Mouse (Mus musculus) intestine, embryonic 16.5 days (tissue): Measurements from ENCODE around the gene Slc38a10. TPM values are rescaled to one million over a fixed set of nuclear protein-coding genes. Genes with fewer than 3 reads are reported as not detected.

Experiments used
- ATAC-seq: fragments of 200-750 bp; cut with Nextera tagmentation; 2 replicates; pipeline ENCODE4 v1.8.0; 2017; ENCODE audit warnings: moderate TSS enrichment, moderate library complexity
- H3K27ac ChIP-seq: fragments of 300-500 bp; sonication (generic); 2 replicates; pipeline ENCODE4 v1.5.1; 2014; ENCODE audit warnings: mild to moderate bottlenecking, low read length
- H3K27me3 ChIP-seq: fragments of 300-500 bp; sonication (generic); replicated peaks from 2 replicates; pipeline ENCODE4 v1.6.1; 2014; ENCODE audit warnings: low read length, control low read depth, mixed read lengths; ENCODE audit not compliant: control insufficient read depth, insufficient read depth
- H3K36me3 ChIP-seq: fragments of 300-500 bp; sonication (generic); 2 replicates; pipeline ENCODE4 v1.6.1; 2014; ENCODE audit warnings: low read length, control low read depth; ENCODE audit not compliant: control insufficient read depth, insufficient read depth
- H3K4me1 ChIP-seq: fragments of 300-500 bp; sonication (generic); 2 replicates; pipeline ENCODE4 v1.6.1; 2014; ENCODE audit warnings: low read length, control low read depth, mixed read lengths; ENCODE audit not compliant: control insufficient read depth, insufficient read depth
- H3K4me2 ChIP-seq: fragments of 300-500 bp; sonication (generic); 2 replicates; pipeline ENCODE4 v1.6.1; 2014; ENCODE audit warnings: low read depth, low read length, control low read depth
- H3K4me3 ChIP-seq: fragments of 300-500 bp; sonication (generic); 2 replicates; pipeline ENCODE4 v1.5.1; 2014; ENCODE audit warnings: mild to moderate bottlenecking, low read length
- H3K9ac ChIP-seq: fragments of 300-500 bp; sonication (generic); 2 replicates; pipeline ENCODE4 v1.6.1; 2014; ENCODE audit warnings: low read depth, low read length
- H3K9me3 ChIP-seq: fragments of 300-500 bp; sonication (generic); 2 replicates; pipeline ENCODE4 v1.6.1; 2016; ENCODE audit warnings: low read length, control low read depth; ENCODE audit not compliant: control insufficient read depth
- WGBS: fragments of 180-500 bp; shearing (Covaris S2); extraction: QIAGEN DNeasy Blood & Tissue Kit; methylation state at CpG from one replicate; pipeline ENCODE4 v1.1.7; 2014; 5-methylcytosine and 5-hydroxymethylcytosine counted together
- polyA plus RNA-seq: library from polyadenylated mRNA; unstranded; fragments of >200 nt; fragmentation: Nextera tagmentation; extraction: Ambion mirVana; gene quantifications from 2 replicates; pipeline ENCODE4 v1.2.1, GENCODE M21; 2015

Slc38a10 gene
- polyA plus RNA-seq: 84.6 and 91.4 TPM in 2 replicates

DNA sequence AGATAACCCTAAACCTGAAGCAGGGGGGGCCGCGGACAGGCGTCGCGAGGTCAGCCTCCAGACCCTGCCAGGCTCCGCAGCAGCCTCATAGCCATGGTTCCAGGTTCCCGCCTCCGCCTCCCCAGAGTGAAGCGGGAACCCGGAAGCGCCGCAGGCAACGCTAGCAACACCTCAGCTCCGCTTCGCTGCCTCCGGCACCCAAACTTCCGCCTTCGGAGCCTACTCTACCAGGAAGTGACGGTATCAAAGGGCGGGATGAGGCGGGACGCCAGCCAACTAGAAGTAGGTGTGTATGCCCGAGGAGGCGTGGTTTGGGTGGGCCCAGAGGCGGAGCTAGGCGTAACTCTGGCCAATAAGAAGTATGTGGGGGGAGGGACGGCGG, at the start of gene Slc38a10:
Gene Slc38a10, minus strand, starts transcription at position 234 of the 382 bp plus-strand sequence.
- Histone ChIP-seq H3K4me1 (peaks cover 9% of the 10 kb centered on the region), H3K4me2 (peak within 1 kb of the TSS; percentile 76)
- WGBS: under 1% methylated on average over 28 of the region's 28 CpGs

DNA sequence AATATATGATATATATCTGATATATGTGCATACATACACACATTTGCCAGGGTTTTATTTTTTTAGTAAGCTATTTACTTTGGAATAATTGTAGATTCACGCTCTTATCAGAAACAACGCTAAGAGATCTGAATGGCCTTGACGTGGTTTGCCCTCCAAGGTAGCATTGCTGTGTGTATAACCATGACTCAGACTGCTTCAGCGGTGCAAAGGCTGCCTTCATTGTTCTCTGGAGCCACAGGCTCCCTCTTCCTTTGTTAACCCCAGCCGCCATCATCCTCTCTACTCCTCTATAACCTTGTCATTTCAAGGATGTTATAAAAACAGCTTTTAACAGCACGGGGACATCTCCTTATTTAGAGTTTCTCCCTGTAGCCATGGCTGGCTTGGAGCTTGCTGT, 49.5 kb upstream of the Slc38a10 start:
- Histone ChIP-seq H3K4me1 (peaks cover 9% of the 10 kb centered on the region; the same call in 1 of the 2 replicates), H3K9me3 (no peaks in the 10 kb centered on the region), H3K4me2 (no peak overlapping the region), H3K27ac (no peak overlapping the region), H3K9ac (no peak overlapping the region), H3K27me3 (no peaks in the 10 kb centered on the region), H3K4me3 (no peak overlapping the region), H3K36me3 (no peaks in the 10 kb centered on the region)
- WGBS: 61% methylated on average over 6 of the region's 6 CpGs
- ATAC-seq: peak; percentile 43; the same call in 1 of the 2 replicates

More for the DNA sequence above, at the start of gene Slc38a10:
- Histone ChIP-seq H3K27ac (peak within 1 kb of the TSS; percentile 74), H3K9ac (peak within 1 kb of the TSS; percentile 89), H3K4me3 (peak within 1 kb of the TSS; percentile 87), H3K27me3 (no peaks in the 10 kb centered on the region), H3K9me3 (no peaks in the 10 kb centered on the region), H3K36me3 (0 out of 2 replicates have a peak, but pooled peaks cover 3% of the 10 kb centered on the region)
- peak; percentile 97 for ATAC-seq

DNA sequence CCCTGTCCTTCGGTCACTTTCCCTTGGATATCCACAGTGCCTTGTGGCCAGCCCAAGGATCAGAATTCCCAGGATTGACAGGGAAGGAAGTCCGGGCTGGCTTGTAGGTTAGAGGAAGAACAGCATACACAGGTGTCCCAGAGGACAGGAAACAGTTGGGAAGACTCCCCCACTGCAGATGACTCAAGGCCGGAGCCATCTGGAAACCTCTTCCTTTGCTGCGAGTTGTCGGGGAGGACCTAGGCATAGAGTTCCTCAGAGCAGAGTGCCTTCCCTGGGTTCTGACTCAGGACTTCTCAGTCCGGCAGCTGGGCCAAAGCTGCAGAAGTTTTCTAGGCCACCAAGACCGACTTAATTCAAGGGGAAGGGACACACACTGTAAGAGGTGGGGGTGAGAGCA, 48.6 kb upstream of the Slc38a10 start:
- Histone ChIP-seq H3K9me3 (no peaks in the 10 kb centered on the region), H3K4me3 (no peak overlapping the region), H3K9ac (no peak overlapping the region), H3K4me1 (peaks cover 9% of the 10 kb centered on the region; the same call in 1 of the 2 replicates), H3K36me3 (no peaks in the 10 kb centered on the region), H3K4me2 (no peak overlapping the region), H3K27me3 (no peaks in the 10 kb centered on the region), H3K27ac (0 out of 2 replicates have a peak overlapping the region, but pooled peaks have one; percentile 21)
- WGBS: 51% methylated on average over 7 of the region's 7 CpGs
- peak; percentile 45; the same call in 1 of the 2 replicates for ATAC-seq

DNA sequence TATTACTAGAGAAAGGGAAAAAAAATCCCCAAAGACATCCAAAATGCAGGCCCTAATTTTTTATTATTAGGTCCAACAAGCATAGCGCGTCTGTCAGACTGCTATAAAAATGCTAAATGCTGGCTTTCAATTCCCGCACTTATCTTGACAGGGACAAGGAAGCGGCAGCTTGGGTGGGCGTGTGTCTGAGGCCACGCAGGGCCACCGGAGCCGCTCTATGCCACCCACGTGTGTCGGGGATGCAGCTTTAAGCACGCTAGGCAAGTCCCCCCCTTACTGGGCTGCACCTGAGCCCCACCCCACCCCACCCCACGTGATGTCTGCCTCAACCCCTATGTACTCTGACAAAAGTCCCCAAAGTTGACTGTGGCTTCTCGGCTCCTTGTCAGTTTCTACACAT, 47.7 kb upstream of the Slc38a10 start:
- H3K9ac ChIP-seq: no peak overlapping the region
- no peaks in the 10 kb centered on the region for H3K27me3 ChIP-seq
- 20% methylated on average over 13 of the region's 13 CpGs for WGBS
- no peak overlapping the region for H3K27ac ChIP-seq
- peak; percentile 64; the same call in 1 of the 2 replicates for ATAC-seq
- peaks cover 9% of the 10 kb centered on the region; the same call in 1 of the 2 replicates for H3K4me1 ChIP-seq
- no peak overlapping the region for H3K4me3 ChIP-seq
- no peaks in the 10 kb centered on the region for H3K36me3 ChIP-seq
- H3K4me2 ChIP-seq: peak overlapping the region; percentile 20; the same call in 1 of the 2 replicates
- H3K9me3 ChIP-seq: no peaks in the 10 kb centered on the region

DNA sequence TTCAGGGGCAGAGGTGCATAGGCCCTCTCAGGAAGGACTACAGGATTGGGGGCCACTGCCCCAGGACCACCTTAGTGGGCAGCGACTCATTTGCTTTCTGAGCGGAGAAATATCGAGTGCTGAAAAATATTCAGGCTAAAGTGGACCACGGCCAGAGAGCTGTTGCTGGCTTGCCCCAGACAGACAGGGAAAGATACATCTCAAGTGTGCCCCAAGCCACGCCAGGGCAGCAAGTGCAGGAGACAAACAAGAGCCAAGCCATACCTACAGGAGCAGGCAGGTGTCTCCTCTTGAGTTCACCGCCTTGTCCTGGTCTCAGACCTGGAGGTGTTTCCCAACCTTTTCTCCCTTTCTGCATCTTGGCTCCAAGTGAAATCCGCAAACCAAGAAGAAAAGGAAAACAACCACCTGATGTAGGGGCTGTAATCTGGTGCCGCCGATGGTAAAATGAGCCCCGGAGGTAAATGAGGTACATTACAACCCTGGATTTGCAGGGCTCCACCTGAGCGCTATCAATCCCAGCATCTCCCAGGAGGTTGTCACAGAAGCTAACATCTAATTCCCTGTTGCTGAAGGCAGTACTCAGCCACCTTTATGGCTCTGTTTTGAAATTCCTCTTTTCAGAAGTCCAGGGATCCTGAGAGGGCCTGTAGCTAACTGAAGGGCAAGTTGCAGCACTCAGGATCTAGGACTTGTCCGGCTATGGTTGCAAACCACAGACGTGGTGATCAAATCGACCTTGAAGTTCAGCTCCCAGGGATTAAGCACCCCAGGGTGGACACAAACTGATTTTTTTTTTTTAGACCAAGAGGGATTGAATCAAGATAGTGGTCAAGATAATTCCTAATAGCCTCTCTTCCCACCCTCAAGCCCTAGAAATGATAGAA, 39.6 kb upstream of the Slc38a10 start:
- Histone ChIP-seq H3K9me3 (no peaks in the 10 kb centered on the region), H3K36me3 (no peaks in the 10 kb centered on the region), H3K4me2 (peak overlapping the region; percentile 69), H3K27me3 (no peaks in the 10 kb centered on the region), H3K27ac (peak overlapping the region; percentile 88), H3K9ac (peak overlapping the region; percentile 61), H3K4me1 (peaks cover 20% of the 10 kb centered on the region), H3K4me3 (peak overlapping the region; percentile 44)
- 41% methylated on average over 14 of the region's 14 CpGs for WGBS
- ATAC-seq: no peak

DNA sequence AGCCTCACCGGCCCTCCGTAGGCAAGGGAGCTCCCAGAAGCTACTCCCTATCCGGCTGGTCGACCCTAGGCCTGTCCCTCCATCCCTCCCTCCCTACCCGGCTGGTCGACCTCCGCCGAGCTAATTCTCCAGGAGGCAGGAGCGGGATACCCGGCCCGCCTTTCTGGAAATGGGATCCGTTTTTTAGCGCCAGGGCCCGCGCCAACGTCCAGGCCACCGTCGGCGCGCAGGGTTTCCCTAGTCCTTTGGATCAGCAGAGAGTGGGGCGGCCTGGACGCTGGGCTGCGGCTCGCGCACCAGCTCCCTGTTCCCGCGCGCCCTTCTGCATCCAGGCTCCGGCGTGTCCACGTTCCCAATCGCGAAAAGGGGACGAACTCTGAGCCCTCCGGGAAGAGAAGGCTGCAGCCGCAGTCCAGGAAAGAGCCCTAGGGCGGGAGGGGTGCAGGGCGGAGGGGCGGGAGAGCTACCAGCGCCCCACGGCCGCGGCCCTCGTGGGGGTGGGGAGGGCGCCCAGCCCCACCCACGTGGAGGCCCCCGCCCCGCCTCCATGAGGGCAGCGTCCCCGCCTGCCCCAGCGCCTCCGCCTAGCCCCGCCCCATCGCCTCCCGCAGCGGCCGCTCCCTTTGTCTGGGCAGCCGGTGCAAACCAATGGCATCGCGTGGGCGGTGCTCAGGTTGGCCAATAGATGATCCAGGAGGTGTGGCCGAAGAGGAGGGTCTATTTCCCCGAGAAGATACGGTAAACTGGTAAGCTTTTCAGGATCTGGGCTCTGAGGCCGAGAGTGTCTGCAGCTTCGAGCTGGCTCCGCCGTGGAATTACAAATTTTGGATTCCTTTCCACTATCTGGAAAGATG, 38.5 kb upstream of the Slc38a10 start:
- Histone ChIP-seq H3K36me3 (no peaks in the 10 kb centered on the region), H3K4me1 (peaks cover 31% of the 10 kb centered on the region), H3K4me3 (peak overlapping the region; percentile 91), H3K4me2 (peak overlapping the region; percentile 84), H3K27ac (peak overlapping the region; percentile 98), H3K9me3 (no peaks in the 10 kb centered on the region), H3K27me3 (no peaks in the 10 kb centered on the region), H3K9ac (peak overlapping the region; percentile 98)
- ATAC-seq: peak; percentile 93
- WGBS: under 1% methylated on average over 67 of the region's 68 CpGs

DNA sequence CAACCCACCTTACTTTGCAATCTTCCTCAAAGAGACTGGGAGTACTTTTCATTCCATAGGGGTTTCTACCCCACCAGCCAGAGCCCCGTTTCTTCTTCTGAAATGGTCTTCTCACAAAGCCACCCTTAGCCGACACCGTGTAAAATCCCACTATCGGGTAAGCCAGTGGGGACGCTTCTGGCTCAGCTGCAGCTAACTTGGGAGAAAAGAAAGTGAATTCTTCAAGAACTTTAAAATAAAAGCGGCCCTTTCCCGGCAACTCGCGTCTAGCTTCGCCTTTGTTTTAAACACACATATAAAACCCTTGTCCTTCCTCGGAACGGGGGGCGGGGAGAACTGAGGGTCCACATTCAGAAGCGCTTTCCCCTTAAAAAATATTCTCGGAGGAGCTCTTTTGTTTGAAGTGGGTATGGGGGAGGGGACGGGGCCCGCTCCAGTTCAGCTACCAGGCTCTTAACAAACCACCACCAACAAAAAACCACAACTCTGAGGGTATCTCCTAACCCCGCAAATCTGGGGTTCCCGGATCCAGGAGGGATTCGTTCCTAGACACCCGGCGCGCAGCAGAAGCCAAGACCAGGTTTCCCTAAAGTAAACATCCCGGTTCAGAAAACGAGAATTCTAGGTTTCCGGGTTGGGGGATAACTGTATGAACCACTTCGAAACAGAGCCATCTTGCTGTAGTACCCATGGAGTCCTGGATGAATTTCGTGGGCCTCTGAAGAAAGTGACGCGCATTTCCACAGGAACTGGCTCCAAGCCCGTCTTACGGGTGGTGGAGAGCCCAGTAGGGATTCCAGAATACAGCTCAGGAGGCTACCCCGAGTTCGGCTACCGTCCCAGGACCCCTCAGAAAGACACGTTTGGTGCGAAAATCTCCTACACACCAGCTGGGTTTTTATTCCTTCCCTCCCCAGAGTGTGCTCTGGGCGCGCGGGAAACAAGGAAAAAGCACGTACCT, 37.6 kb upstream of the Slc38a10 start:
- Histone ChIP-seq H3K9me3 (no peaks in the 10 kb centered on the region), H3K27me3 (no peaks in the 10 kb centered on the region), H3K9ac (peak overlapping the region; percentile 98), H3K4me1 (peaks cover 40% of the 10 kb centered on the region), H3K4me2 (peak overlapping the region; percentile 84), H3K36me3 (no peaks in the 10 kb centered on the region), H3K27ac (peak overlapping the region; percentile 98), H3K4me3 (peak overlapping the region; percentile 91)
- WGBS: under 1% methylated on average over 41 of the region's 41 CpGs
- ATAC-seq: no peak

DNA sequence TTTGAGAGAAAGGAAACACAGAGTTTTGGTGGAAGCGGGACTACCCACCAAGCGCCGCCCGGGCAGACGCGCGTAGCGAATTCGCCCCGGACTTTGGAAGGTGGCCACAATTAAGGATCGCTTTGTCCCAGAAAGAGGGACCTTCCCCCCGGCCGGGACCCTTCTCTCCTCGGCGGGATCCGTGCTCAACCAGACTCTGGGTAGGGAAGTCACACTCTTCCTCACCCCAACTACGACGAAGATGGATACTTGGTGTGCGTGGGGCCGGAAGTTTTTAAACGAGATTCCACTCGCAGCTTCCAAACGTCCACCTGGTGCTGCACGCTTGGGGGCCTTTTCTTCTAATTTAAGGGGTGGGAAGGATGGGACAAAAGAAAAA, 36.9 kb upstream of the Slc38a10 start:
- under 1% methylated on average over 24 of the region's 24 CpGs for WGBS
- H3K36me3 ChIP-seq: no peaks in the 10 kb centered on the region
- peaks cover 46% of the 10 kb centered on the region for H3K4me1 ChIP-seq
- peak overlapping the region; percentile 84 for H3K4me2 ChIP-seq
- ATAC-seq: no peak
- peak overlapping the region; percentile 98 for H3K27ac ChIP-seq
- peak overlapping the region; percentile 91 for H3K4me3 ChIP-seq
- H3K9me3 ChIP-seq: no peaks in the 10 kb centered on the region
- peak overlapping the region; percentile 98 for H3K9ac ChIP-seq
- H3K27me3 ChIP-seq: no peaks in the 10 kb centered on the region
